Mouse (Mus musculus): ENCODE data around the gene Gm15737.

The Gm15737 gene

DNA sequence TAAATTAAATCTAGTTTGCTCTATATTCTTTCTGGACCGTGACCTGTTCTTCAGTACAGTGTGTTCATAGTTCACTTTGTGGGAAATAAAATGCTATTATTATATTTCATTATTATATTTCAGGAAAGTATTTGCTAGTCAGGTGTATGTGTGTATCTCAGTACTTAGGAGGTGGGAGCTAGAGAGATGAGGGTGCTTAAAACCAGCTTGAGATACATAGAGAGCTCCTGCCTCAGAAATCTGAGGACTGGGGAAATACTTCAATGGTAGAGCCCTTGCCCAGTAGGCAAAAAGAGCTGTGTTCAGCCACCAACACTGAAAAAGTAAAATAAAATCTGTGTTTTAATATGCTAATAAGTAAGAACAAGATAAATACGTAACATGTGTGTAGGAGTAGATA lies 6.2 kb downstream of the Gm15737 start:
- no peak for DNase-seq (ENCODE audit: low read depth, low spot score)

DNA sequence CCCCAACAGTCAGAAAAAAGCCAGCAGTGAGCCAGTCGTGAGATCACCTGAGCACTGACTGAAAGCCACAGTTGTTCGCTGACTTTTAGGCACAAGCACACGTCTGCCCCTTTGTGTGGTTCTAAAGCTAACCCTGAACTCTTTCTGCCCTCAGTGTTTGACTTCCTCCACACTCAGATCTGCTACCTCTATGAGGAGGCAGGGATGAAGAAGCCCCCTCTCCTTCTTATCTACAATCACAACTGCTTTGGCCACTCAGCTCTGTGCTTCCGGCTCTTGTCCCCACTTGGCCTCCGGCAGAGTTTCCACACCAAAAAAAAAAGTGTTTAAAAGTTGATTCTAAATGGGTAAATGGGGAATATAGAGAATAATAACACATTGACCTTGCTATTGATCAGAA lies 7.0 kb downstream of the Gm15737 start:
- no peak for DNase-seq (ENCODE audit: low read depth, low spot score)

DNA sequence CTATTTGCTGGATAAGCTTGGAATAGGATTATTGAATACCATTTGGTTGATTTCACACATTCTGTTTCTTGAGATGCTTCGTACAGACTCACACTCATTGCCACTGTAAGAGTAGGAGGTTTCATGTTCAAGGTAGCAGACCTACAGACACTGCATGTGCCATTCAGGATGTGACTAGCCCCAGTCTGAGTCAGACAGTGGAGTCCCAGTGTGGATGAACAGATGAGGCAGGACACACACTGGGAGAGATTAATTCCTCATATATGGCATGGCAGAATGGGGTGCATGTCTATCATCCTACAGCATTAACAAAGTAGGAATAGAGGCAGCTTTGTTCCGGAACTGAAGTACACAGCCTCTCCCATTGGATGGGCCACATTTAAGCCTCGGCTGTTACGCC lies 8.1 kb downstream of the Gm15737 start:
- no peak for DNase-seq (ENCODE audit: low read depth, low spot score)

DNA sequence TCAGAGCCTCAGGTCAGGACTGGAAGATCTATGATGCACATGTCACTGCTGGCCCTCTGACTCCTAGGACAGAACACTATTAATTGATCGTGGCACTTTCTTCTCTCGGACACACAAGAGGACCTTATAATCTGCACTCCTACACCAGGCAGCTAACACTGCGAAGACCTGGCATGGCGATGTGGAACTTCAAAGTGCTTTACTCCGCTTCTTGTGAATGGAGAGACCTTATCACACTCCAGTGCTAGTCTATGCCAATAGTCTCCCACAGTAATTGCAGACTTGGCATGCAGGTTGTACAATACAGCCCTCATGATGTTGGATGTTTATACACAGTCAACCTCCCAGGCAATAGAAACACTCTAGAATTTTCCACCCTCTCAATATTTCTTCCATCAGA lies 9.6 kb downstream of the Gm15737 start:
- DNase-seq (ENCODE audit: low read depth, low spot score) = no peak

DNA sequence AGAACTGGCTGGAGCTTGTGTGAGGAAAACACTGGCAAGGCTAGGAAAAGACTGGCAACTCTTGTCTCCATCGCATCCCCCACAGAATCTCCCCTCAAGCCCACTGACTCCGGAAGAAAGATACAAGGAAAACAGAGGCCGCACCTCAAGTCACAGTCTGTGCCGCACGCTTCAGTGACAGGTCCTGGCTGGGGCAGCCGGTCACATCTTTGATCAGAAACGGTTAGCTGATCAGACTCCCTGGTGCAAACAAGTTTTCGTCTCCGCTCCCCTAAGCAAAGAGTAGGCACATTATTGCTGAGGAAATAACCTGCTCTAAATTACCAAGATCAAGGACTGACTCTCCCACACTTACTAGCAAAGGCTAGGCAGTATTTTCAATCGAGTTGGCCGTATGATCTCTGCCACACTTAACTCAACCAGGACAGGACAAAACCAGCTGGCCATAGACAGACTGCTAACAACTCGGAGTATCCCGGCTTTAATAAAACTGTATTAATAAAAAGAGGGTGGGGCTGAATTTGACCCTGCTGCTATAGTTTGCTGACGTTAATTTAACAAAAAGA lies 10.6 kb downstream of the Gm15737 start:
- DNase-seq (ENCODE audit: low read depth, low spot score) = no peak

DNA sequence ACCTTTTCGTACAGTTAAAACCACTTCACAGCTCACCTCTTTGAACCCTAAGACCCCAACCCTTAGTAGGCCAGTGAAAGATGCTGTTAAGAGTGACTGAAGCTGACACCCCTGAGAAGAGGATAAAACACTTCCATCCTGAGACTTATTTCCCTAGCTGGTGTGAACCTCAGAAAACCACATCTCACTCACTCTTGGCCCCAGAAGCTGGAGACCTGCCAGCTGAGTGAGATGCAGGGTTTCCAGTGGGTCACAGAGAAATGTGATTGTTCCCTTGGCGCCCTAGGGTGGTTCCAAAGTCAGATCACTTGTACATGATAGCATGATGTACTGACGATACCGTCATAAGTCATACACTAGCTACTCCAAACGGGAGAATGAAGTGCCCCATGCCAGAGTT lies 13.3 kb downstream of the Gm15737 start:
- no peak for DNase-seq (ENCODE audit: low read depth, low spot score)

DNA sequence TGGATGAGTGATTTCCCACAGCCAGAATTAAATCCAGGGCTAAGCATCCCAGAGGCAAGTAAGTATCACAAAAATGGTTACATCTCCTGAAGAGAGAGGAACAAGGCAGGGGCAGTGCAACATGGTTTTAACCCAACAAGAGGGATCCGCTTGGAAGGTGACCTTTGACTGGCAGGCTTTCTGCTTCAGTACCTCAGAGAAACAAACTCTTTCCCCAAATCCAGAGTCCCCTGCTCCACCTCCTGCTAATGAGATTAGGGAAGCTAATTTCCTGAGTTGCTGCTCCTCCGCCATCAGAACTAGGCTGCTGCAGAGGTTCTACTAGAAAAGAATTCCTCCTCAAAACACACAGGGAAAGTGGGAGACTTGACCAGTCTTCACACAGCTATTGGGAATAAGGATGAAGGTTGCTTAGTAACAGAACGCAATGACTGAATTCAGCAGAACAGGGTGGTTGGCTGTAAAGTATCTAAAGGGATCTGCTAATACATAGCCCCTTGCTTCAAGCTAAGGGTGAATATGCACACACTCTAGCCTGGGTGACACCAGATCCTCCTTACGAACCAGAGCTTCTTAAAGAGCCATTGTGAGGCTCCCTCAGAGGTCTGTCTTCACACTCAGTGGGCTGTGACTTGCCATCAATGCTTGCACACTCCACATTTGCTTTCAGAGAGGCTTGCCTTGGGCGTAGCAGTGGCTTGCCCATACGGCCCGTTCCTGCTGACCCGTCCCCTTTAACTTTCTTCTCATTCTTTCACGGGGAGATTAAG lies 14.2 kb downstream of the Gm15737 start:
- no peak for DNase-seq (ENCODE audit: low read depth, low spot score)

DNA sequence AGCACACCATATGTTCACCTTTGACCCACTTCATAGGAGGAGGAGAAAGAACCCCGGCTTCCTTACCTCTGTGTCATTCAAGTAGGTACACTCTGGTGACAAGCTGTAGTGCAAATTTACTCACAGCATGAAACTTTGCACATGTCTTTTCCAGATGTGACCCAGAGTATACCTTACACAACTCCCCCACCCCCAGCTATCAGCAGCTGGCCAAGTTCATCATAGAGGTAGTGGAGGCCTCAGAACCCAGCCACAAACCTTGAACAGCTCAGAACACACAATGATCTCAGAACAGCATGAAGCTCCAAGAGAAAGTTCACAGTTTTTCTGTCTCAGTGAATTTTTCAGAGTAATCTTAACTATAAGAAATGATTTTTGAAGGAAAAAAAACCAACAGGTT lies 22.4 kb downstream of the Gm15737 start:
- no peak for DNase-seq (ENCODE audit: low read depth, low spot score)

DNA sequence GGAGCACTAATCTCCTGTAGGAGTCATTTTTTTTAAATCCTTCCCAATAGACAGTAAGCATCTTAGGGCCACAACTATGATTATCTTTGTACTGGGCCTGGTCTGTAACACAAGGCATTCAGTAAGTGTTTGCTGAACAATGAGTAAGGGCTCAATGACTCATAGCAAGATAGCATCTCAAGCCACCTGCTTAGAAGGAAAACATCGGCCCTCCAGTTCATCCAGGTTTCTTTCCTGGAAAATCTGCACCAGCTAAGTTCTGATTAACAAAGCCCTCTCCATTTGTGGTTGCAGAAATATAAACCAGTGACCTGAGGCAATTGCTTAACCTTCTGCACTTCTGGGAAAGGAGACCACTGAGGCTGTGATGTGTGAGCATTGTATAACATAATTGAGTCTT lies 34.9 kb downstream of the Gm15737 start:
- no peak for DNase-seq (ENCODE audit: low read depth, low spot score)

DNA sequence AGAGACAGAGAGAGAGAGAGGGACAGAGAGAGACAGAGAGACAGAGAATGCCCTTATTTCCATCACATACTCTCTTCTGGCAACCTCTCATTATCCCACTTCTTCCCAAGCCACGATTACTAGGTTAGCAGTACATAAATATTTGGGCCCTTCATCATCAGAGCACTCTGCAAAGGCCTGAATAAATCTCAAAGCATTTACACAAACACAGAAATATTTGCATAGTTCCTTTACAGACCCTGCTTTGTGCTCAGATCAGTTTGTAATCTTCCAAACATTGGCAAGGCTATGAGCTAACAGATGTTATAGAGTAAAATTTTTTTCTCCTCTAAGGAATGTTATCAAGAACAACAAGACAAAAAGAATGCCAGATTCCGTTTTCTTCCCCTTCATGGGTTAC lies 35.3 kb downstream of the Gm15737 start:
- no peak for DNase-seq (ENCODE audit: low read depth, low spot score)

DNA sequence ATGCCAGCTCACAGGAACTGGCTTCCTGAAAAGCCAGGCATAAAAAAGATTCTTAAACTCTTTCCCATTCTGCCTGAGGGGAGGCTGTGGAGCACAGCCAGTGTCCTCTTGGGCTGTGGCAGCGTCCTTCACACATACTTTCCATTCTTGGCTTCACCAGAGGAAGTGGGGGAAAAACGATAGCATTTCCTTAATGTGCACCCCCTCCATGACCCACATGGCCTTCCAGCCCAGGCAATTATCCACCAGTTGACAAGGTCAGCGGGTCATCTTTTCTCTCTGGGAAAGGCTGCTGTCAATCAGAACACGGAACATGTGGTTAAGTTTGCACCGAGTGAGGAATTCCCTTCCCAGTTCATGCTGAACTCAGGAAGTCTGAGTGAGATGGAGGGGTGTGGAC lies 36.8 kb downstream of the Gm15737 start:
- no peak for DNase-seq (ENCODE audit: low read depth, low spot score)

DNA sequence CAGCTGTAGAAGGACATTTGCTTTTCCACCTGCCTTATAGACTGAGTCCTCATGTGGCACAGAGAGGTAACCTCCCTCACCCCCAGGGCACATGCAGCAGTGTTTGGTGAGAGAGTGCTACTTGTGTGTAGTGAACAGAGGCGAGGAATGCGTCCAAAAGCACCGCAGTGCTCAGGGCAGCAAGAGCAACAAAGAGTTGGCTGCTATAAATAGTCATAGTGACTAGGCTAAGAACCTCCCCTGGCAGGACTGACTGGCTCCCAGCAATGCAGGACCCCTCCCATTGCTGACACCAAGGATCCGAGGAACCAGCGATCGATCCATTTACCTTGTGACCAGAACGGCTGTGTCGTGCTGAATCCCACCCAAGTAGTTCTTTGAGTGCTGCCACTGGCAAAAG lies 40.2 kb downstream of the Gm15737 start:
- no peak for DNase-seq (ENCODE audit: low read depth, low spot score)

DNA sequence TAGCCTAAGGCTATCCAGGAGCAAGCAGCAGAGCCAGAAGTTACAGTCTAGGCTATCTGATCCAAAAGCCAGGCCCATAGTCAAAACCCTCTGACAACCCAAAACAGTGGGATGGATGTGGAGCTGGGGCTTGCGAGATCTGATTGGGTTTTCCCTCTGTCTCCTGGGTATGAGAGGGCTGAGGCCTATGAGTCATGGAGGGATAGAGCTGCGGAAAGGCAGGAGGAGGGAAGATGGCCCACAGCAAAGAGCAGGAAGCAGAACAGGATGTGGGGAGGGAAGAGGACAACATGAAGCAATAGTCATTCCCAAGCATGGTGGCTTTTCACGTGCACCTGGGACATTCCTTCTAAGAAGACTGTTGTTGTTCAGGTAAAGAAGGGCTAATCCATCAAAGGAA lies 41.5 kb downstream of the Gm15737 start:
- no peak for DNase-seq (ENCODE audit: low read depth, low spot score)

DNA sequence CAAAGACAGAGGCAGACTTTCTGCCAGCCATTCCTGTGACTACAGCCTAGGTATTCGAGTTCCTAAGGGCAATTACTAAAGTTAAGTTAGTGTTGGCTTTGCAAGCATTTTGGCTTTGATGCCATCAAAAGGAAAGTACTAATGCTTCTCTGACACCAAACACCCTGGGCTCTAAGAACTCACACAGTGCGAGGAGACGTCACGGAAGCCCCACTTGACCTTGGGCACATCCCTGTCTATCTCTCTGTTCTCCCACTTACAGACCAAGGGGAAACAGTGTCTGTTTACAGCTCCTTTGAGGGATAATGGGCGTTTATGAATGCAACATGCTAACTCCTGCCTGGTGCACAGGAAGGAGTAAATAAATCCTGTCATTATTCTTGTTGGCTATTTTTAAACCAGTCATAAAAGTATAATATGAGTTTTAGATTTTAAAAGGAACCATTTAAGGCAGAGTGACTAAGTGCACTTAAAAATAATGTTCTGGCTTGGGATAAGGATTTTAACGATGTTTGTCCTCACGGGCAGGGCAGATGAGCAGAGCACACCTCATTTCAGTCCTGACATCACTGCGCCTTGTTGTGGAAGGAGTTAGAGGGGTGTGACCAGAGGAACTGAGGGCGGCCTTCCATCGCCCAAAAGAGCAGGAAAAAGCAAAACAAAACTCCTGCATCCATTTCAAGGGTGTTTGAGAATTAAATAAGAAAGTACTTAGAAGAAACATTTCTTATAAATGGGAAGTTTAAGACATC lies 52.0 kb downstream of the Gm15737 start:
- DNase-seq (ENCODE audit: low read depth, low spot score) = no peak

DNA sequence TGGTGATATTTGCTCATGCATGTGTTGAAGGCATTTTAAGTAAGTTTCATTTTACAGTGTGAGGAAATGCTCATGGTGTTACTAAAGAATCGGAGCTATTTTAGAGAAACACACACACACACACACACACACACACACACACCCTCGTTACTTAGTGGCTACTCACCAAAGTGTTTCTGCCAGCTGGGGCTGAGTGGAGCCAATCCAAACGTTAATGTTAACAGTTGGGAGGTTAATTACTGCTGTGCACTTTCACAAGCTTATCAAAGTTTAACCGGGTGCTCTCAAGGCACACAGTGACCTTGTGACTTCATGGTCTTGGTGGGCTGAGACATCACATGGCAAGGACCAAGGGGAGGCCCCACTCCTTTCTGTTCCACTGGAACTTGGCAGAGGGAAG lies 52.7 kb downstream of the Gm15737 start:
- no peak for DNase-seq (ENCODE audit: low read depth, low spot score)

DNA sequence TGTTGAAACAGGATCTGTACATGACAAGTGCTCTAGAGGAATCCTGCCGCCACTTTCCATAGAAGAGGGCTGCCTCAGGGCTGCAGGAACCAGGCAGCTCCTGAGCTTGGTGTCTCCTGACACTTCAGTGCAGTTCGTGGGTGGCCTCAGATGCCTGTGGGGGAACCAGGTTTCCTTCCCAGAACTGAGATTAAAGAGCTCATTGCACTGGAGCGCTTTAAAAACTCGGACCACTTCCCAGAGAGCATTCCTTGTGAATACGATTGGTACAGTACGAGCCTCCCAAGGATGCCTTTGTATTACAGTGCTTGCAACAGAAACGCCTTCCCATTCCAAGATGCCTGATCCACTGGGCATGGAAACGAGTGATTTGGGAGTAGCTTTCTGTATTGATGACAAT lies 55.4 kb downstream of the Gm15737 start:
- DNase-seq (ENCODE audit: low read depth, low spot score) = no peak

DNA sequence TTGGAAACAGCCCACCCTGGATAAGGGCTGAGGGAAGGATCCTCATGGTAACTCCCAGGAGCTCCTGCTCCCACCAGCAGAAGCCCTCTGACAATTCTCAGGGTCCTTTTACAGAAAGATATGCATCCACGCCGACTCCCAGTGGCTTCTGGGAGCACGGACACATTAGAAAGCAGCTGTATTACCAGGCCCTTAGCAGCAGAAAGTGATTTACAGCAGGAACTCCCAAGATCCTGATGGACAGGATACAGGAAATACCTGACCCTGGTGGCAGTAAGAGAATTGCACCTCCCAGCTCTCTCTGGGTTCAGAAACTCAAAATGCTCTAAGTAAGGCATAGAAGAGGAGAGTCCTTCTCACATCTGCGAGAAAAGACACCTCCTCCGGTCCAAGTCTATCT lies 59.1 kb downstream of the Gm15737 start:
- DNase-seq (ENCODE audit: low read depth, low spot score) = no peak

Measured in c-Kit-negative CD71-positive TER-119-positive erythroid progenitor cells, embryonic 14.5 days (primary cell).